Mouse (Mus musculus): ENCODE measurements around the gene Epb41l3.

DNA sequence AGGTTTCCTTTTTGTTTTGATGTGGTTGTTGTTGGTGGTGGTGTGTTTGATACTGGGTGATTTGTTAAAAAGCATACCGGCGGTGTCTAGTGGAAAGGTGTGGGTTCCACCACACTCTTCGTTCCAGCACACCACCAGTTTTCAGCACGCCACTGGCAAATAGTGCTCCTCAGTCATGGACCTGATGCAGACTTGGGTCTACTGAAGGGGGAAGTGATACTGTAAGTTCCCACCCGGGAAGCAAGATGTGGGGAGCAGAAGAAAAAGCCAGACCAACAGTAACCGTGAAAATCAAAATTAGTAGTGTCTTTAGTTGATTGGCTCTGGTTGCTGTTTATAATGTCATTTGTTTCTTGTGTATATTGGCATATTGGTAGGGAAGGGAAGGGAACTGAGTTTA, 124.3 kb downstream of the Epb41l3 start:
- TF ChIP-seq CTCF (IDR thresholded peaks at IDR 0.05; ENCODE audit: borderline replicate concordance, insufficient read depth, low read length) = no peak
- TF ChIP-seq POLR2A (IDR thresholded peaks at IDR 0.05; ENCODE audit: low read depth, low read length) = no peak

Measured in embryonic fibroblast, embryonic 13.5 days (primary cell).